Mouse (Mus musculus): ENCODE results near the gene Ceacam20. TPM values are rescaled to one million over a fixed set of nuclear protein-coding genes. Genes with fewer than 3 reads are reported as not detected.

The Ceacam20 gene
- total and polyA plus RNA-seq, 2 experiments from 2014 or later = not detected

DNA sequence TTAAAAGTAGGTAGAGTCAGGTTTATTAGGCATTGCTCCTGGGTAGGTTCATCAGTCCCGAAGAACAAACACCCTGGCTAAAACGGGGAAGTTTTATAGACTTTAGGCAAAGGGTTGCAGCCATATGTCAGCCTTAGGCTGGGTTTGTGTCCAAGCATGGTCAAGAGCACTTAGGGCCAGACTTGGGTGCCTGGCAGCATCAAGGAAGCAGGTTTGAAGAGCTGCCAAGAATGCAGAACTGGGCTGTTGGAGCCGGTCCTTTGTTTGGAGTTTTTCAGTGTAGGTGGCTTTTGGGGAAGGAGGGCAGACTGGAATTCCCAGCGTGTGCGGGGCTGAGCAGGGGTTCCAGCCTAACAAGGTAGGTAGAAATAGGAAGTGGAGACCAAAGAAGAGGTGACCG, 29.3 kb upstream of the Ceacam20 start:
- H3K9me3 ChIP-seq (ENCODE audit: low read length) = no peaks in the 10 kb centered on the region
- no peaks in the 10 kb centered on the region for H3K27me3 ChIP-seq (ENCODE audit: insufficient read depth, low read length)
- TF ChIP-seq CTCF (IDR thresholded peaks at IDR 0.05; ENCODE audit: low read depth) = no peak
- no peak overlapping the region for H3K4me3 ChIP-seq (ENCODE audit: low read length)
- no peaks in the 10 kb centered on the region for H3K36me3 ChIP-seq (ENCODE audit: insufficient read depth, low read length)
- WGBS = 61% methylated on average over 6 of the region's 6 CpGs
- H3K4me2 ChIP-seq (ENCODE audit: low read depth, low read length) = no peak overlapping the region
- H3K4me1 ChIP-seq (ENCODE audit: insufficient read depth, low read length) = no peaks in the 10 kb centered on the region
- no peak overlapping the region for H3K9ac ChIP-seq (replicated peaks; ENCODE audit: low read length)
- DNase-seq (ENCODE audit: low spot score) (no peak), ATAC-seq (no peak)
- no peak overlapping the region for H3K27ac ChIP-seq

DNA sequence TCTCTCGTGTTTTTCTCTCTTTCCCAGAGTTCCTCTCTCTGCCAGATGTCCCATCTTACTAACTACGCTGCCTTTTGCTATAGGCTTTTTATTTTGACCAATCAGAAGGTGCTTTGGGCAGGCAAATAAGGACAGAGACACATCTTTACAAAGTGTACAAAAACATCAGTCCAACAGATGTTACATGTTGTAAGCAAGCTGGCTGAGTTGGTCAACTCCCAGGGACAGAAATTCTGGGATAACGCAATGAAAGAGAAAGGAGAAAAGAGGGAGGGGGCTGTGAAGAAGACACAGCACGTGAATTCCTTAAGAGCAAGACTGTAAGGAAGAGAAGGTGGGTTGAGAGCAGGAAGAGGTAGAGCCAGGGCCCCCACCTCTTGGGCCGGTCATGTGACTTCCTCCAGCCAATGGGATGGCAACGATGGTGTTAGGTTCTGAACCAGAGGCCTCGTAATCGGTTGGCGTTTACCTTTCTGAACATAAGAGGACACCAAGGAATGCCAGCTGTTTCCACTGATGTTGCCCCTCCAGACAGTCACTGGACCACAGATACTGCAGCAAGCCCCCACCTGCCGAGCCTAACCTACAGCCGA, 27.9 kb upstream of the Ceacam20 start:
- Histone ChIP-seq H3K9me3 (ENCODE audit: low read length) (no peaks in the 10 kb centered on the region), H3K27me3 (ENCODE audit: insufficient read depth, low read length) (no peaks in the 10 kb centered on the region), H3K9ac (replicated peaks; ENCODE audit: low read length) (no peak overlapping the region), H3K4me1 (ENCODE audit: insufficient read depth, low read length) (no peaks in the 10 kb centered on the region), H3K4me2 (ENCODE audit: low read depth, low read length) (no peak overlapping the region), H3K36me3 (ENCODE audit: insufficient read depth, low read length) (no peaks in the 10 kb centered on the region), H3K4me3 (ENCODE audit: low read length) (no peak overlapping the region), H3K27ac (no peak overlapping the region)
- 86% methylated on average over 11 of the region's 11 CpGs for WGBS
- ATAC-seq = no peak
- TF ChIP-seq CTCF (IDR thresholded peaks at IDR 0.05; ENCODE audit: low read depth) = no peak
- no peak for DNase-seq (ENCODE audit: low spot score)

DNA sequence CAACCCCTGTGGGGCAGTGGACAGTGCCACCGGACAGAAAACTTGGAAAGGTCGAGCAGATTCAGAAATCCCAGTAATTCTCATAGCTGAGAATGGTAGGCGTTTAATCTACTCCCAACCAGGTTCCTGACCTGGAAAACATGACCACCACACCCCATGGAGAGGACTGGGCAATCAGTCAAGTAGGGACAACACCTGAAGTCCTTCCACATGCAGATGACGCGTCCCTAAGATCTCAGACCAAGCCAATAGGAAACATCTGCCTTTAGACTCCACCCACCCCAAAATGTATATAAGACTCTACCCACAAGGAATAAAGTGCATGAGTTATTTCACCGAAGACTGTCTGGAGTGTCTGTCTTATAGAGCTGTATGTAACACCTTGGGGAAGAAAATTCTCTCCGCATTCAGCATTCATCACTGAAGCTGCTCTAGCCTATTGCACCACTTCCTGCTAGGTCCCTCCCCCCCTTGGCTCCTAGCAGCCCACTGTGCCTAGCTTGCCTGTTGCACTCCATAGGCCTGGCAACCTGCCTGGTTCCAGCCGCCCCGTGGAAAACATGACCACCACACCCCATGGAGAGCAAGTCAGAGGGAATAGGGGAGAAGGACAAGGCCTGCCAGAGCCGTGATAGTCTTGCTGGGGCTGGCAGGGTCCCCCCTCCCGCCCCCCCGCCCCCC, 25.5 kb upstream of the Ceacam20 start:
- Histone ChIP-seq H3K27ac (no peak overlapping the region), H3K27me3 (ENCODE audit: insufficient read depth, low read length) (no peaks in the 10 kb centered on the region), H3K9me3 (ENCODE audit: low read length) (no peaks in the 10 kb centered on the region), H3K4me2 (ENCODE audit: low read depth, low read length) (no peak overlapping the region), H3K4me1 (ENCODE audit: insufficient read depth, low read length) (no peaks in the 10 kb centered on the region), H3K36me3 (ENCODE audit: insufficient read depth, low read length) (no peaks in the 10 kb centered on the region), H3K9ac (replicated peaks; ENCODE audit: low read length) (no peak overlapping the region), H3K4me3 (ENCODE audit: low read length) (no peak overlapping the region)
- 49% methylated on average over 12 of the region's 12 CpGs for whole genome bisulfite sequencing
- no peak for TF ChIP-seq CTCF (IDR thresholded peaks at IDR 0.05; ENCODE audit: low read depth)
- ATAC-seq (no peak), DNase-seq (ENCODE audit: low spot score) (peak; percentile 53)

DNA sequence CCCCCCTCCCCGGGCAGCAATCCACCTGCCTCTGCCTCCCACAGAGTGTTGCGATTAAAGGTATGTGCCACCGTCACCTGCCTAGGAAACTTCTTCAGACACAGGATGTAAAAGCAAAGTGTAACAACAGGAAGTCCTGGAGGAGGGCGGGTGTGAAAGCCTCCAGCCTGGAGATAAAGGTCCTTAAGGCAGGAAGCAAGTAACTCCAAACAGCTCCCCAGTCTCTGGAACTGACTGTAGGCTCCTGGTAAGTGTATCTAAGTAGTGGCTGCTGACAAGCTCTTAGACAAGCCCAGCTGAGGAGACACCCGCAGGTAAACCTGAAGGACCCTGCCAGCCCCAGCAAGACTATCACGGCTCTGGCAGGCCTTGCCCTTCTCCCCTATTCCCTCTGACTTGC, 25.0 kb upstream of the Ceacam20 start:
- H3K4me2 ChIP-seq (ENCODE audit: low read depth, low read length) = no peak overlapping the region
- ATAC-seq (no peak), DNase-seq (ENCODE audit: low spot score) (no peak)
- TF ChIP-seq CTCF (IDR thresholded peaks at IDR 0.05; ENCODE audit: low read depth) = no peak
- no peaks in the 10 kb centered on the region for H3K27me3 ChIP-seq (ENCODE audit: insufficient read depth, low read length)
- H3K27ac ChIP-seq = no peak overlapping the region
- no peaks in the 10 kb centered on the region for H3K4me1 ChIP-seq (ENCODE audit: insufficient read depth, low read length)
- 44% methylated on average over 5 of the region's 6 CpGs for WGBS
- no peaks in the 10 kb centered on the region for H3K9me3 ChIP-seq (ENCODE audit: low read length)
- no peak overlapping the region for H3K9ac ChIP-seq (replicated peaks; ENCODE audit: low read length)
- no peaks in the 10 kb centered on the region for H3K36me3 ChIP-seq (ENCODE audit: insufficient read depth, low read length)
- no peak overlapping the region for H3K4me3 ChIP-seq (ENCODE audit: low read length)

DNA sequence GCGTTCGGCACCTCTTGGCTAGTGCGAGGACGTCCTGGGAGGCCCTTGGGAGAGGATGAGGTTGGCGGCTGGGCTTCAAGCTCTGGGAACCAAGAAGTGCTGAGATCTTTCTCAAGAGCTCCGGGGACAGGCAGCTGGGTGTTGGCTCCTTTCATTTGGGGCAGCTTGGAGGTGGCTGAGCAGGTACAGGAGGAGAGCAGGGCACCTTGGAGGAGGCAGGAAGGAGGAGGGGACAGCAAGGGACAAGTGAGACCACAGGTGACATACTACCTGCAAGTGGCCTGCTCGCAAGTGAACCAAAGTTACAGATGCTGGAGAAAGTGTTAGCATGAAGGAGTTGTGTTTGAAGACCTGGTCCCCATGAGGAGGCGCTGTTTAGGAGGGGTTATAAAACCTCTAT, 20.5 kb upstream of the Ceacam20 start:
- no peak for TF ChIP-seq CTCF (IDR thresholded peaks at IDR 0.05; ENCODE audit: low read depth)
- H3K27me3 ChIP-seq (ENCODE audit: insufficient read depth, low read length) = no peaks in the 10 kb centered on the region
- no peaks in the 10 kb centered on the region for H3K9me3 ChIP-seq (ENCODE audit: low read length)
- H3K4me1 ChIP-seq (ENCODE audit: insufficient read depth, low read length) = no peaks in the 10 kb centered on the region
- H3K4me2 ChIP-seq (ENCODE audit: low read depth, low read length) = no peak overlapping the region
- H3K4me3 ChIP-seq (ENCODE audit: low read length) = no peak overlapping the region
- H3K27ac ChIP-seq = no peak overlapping the region
- WGBS = 92% methylated on average over 8 of the region's 8 CpGs
- H3K36me3 ChIP-seq (ENCODE audit: insufficient read depth, low read length) = no peaks in the 10 kb centered on the region
- no peak overlapping the region for H3K9ac ChIP-seq (replicated peaks; ENCODE audit: low read length)
- ATAC-seq = no peak
- DNase-seq (ENCODE audit: low spot score) = no peak

DNA sequence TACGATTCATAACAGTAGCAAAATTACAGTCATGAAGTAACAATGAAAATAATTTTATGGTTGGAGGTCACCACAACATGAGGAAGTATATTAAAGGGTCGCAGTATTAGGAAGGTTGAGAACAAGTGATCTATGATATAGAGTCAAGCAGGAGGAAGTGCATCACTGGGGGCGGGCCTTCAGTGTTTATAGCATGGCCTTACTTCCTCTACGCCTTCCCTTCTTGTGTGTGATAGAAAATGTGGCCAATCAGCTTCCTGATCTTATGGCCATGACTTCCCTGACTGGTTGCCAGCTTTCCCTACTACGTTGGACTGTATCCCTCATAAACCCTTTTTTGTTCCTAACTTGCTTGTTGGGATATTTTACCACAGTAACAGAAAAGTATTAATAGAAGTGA, 20.0 kb upstream of the Ceacam20 start:
- Histone ChIP-seq H3K27ac (no peak overlapping the region), H3K9me3 (ENCODE audit: low read length) (no peaks in the 10 kb centered on the region), H3K4me3 (ENCODE audit: low read length) (no peak overlapping the region), H3K36me3 (ENCODE audit: insufficient read depth, low read length) (no peaks in the 10 kb centered on the region), H3K4me2 (ENCODE audit: low read depth, low read length) (no peak overlapping the region), H3K9ac (replicated peaks; ENCODE audit: low read length) (no peak overlapping the region), H3K4me1 (ENCODE audit: insufficient read depth, low read length) (no peaks in the 10 kb centered on the region), H3K27me3 (ENCODE audit: insufficient read depth, low read length) (no peaks in the 10 kb centered on the region)
- no peak for TF ChIP-seq CTCF (IDR thresholded peaks at IDR 0.05; ENCODE audit: low read depth)
- no peak for DNase-seq (ENCODE audit: low spot score)
- WGBS = 91% methylated on average over 5 of the region's 5 CpGs
- ATAC-seq = no peak

DNA sequence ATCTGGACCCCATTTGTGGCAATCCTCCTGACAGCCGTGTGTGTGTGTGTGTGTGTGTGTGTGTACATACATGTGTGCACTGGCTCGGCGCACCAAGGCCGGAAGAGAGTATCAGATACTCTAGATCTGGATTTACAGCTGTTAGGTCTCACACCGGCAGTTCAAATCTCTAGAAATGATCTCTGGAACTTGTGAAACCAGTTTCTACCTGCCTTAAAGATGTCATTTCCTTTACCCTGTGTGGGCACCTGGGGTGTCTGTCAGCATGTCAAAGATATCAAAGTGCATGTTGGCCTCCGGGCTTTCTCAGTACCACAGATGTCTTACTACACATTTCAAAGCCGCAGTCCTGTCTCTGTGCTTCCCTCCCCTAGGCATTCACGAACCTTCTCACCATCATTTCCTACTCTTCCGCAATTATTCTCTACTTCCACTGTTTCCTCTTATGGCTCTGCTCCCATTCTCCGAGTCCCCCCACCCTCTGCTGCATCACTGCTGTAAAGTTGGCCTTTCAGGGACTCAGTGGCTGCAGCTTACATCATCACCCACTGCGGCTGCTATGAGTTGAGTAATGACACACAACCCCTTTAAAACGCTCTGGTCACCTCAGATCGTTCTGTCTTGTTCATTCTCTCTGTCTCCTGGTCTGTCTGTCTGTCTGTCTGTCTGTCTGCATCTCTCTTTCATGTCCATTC, 19.2 kb upstream of the Ceacam20 start:
- DNase-seq (ENCODE audit: low spot score) (no peak), ATAC-seq (no peak)
- Histone ChIP-seq H3K4me2 (ENCODE audit: low read depth, low read length) (no peak overlapping the region), H3K9me3 (ENCODE audit: low read length) (no peaks in the 10 kb centered on the region), H3K27me3 (ENCODE audit: insufficient read depth, low read length) (no peaks in the 10 kb centered on the region), H3K36me3 (ENCODE audit: insufficient read depth, low read length) (no peaks in the 10 kb centered on the region), H3K27ac (no peak overlapping the region), H3K9ac (replicated peaks; ENCODE audit: low read length) (no peak overlapping the region), H3K4me3 (ENCODE audit: low read length) (no peak overlapping the region), H3K4me1 (ENCODE audit: insufficient read depth, low read length) (no peaks in the 10 kb centered on the region)
- TF ChIP-seq CTCF (IDR thresholded peaks at IDR 0.05; ENCODE audit: low read depth) = no peak
- WGBS = 89% methylated on average over 13 of the region's 13 CpGs
